Mouse (Mus musculus): ENCODE data around the gene Rnf10. TPM values are rescaled to one million over a fixed set of nuclear protein-coding genes. Genes with fewer than 3 reads are reported as not detected.

Gene Rnf10
- polyA plus RNA-seq, 1 experiment from 2014 or later: 75.4 TPM

GRCm38 (mm10) chr5:115273549-115274135, 944 bp upstream of the Rnf10 start:
- TF ChIP-seq EP300 (IDR thresholded peaks at IDR 0.05; ENCODE audit: low read depth): no peak
- TF ChIP-seq CTCF (IDR thresholded peaks at IDR 0.05; ENCODE audit: low read depth): no peak
- Histone ChIP-seq H3K4me3 (ENCODE audit: low read depth, low read length) (peak overlapping the region; percentile 95; the same call in 1 of the 2 replicates), H3K4me2 (ENCODE audit: low read depth, low read length) (no peak overlapping the region), H3K4me1 (ENCODE audit: insufficient read depth) (peaks cover 40% of the 10 kb centered on the region), H3K27me3 (ENCODE audit: insufficient read depth, low read length) (no peaks in the 10 kb centered on the region), H3K36me3 (replicated peaks; ENCODE audit: insufficient read depth, low read length) (peaks cover 16% of the 10 kb centered on the region), H3K27ac (ENCODE audit: low read depth) (0 out of 2 replicates have a peak overlapping the region, but pooled peaks have one; percentile 36), H3K9me3 (ENCODE audit: low read length) (no peaks in the 10 kb centered on the region; the same call in 1 of the 2 replicates), H3K9ac (replicated peaks) (no peak overlapping the region)
- DNase-seq: no peak
- WGBS (ENCODE audit: insufficient replicate concordance): 71% methylated on average over 6 of the region's 6 CpGs
- ATAC-seq: no peak

- Histone ChIP-seq H3K4me1 (ENCODE audit: insufficient read depth) (peaks cover 47% of the 10 kb centered on the region), H3K9ac (replicated peaks) (peak overlapping the region; percentile 98), H3K4me3 (ENCODE audit: low read depth, low read length) (peak overlapping the region; percentile 95), H3K4me2 (ENCODE audit: low read depth, low read length) (peak overlapping the region; percentile 79), H3K27ac (ENCODE audit: low read depth) (peak overlapping the region; percentile 89), H3K9me3 (ENCODE audit: low read length) (no peaks in the 10 kb centered on the region; the same call in 1 of the 2 replicates), H3K27me3 (ENCODE audit: insufficient read depth, low read length) (no peaks in the 10 kb centered on the region), H3K36me3 (replicated peaks; ENCODE audit: insufficient read depth, low read length) (peaks cover 18% of the 10 kb centered on the region)
- ATAC-seq (peak; percentile 60), DNase-seq (peak; percentile 67)
- TF ChIP-seq EP300 (IDR thresholded peaks at IDR 0.05; ENCODE audit: low read depth) (no peak), CTCF (IDR thresholded peaks at IDR 0.05; ENCODE audit: low read depth) (no peak)
- under 1% methylated on average over 68 of the region's 77 CpGs for WGBS (ENCODE audit: insufficient replicate concordance)
These were observed 527 bp downstream of the Rnf10 start for GRCm38 (mm10) chr5:115271931-115272811.

- DNase-seq (no peak), ATAC-seq (no peak)
- no peaks in the 10 kb centered on the region for H3K9me3 ChIP-seq (ENCODE audit: low read length)
- peaks cover 24% of the 10 kb centered on the region for H3K36me3 ChIP-seq (replicated peaks; ENCODE audit: insufficient read depth, low read length)
- peak overlapping the region; percentile 92 for H3K27ac ChIP-seq (ENCODE audit: low read depth)
- no peaks in the 10 kb centered on the region for H3K27me3 ChIP-seq (ENCODE audit: insufficient read depth, low read length)
- peak overlapping the region; percentile 79 for H3K4me2 ChIP-seq (ENCODE audit: low read depth, low read length)
- H3K4me3 ChIP-seq (ENCODE audit: low read depth, low read length): peak overlapping the region; percentile 95
- H3K9ac ChIP-seq (replicated peaks): peak overlapping the region; percentile 98
- peaks cover 63% of the 10 kb centered on the region for H3K4me1 ChIP-seq (ENCODE audit: insufficient read depth)
- TF ChIP-seq EP300 (IDR thresholded peaks at IDR 0.05; ENCODE audit: low read depth) (no peak), CTCF (IDR thresholded peaks at IDR 0.05; ENCODE audit: low read depth) (no peak)
- WGBS (ENCODE audit: insufficient replicate concordance): 90% methylated on average over 1 of the region's 1 CpGs
These were observed 2.7 kb downstream of the Rnf10 start for GRCm38 (mm10) chr5:115269969-115270368.

- H3K27me3 ChIP-seq (ENCODE audit: insufficient read depth, low read length): no peaks in the 10 kb centered on the region
- H3K4me3 ChIP-seq (ENCODE audit: low read depth, low read length): peak overlapping the region; percentile 95; the same call in 1 of the 2 replicates
- H3K36me3 ChIP-seq (replicated peaks; ENCODE audit: insufficient read depth, low read length): peaks cover 32% of the 10 kb centered on the region
- TF ChIP-seq CTCF (IDR thresholded peaks at IDR 0.05; ENCODE audit: low read depth) (no peak), EP300 (IDR thresholded peaks at IDR 0.05; ENCODE audit: low read depth) (no peak)
- peak overlapping the region; percentile 79 for H3K4me2 ChIP-seq (ENCODE audit: low read depth, low read length)
- peaks cover 67% of the 10 kb centered on the region for H3K4me1 ChIP-seq (ENCODE audit: insufficient read depth)
- DNase-seq: no peak
- H3K9me3 ChIP-seq (ENCODE audit: low read length): no peaks in the 10 kb centered on the region
- ATAC-seq: peak; percentile 1; the same call in 1 of the 2 replicates
- 34% methylated on average over 3 of the region's 3 CpGs for whole genome bisulfite sequencing (ENCODE audit: insufficient replicate concordance)
- H3K27ac ChIP-seq (ENCODE audit: low read depth): peak overlapping the region; percentile 92
- peak overlapping the region; percentile 33; the same call in 1 of the 2 replicates for H3K9ac ChIP-seq (replicated peaks)
These were observed 4.4 kb downstream of the Rnf10 start for GRCm38 (mm10) chr5:115268266-115268665.

GRCm38 (mm10) chr5:115267469-115268045, 5.1 kb downstream of the Rnf10 start:
- no peak for DNase-seq
- 0 out of 2 replicates have a peak overlapping the region, but pooled peaks have one; percentile 8 for H3K4me3 ChIP-seq (ENCODE audit: low read depth, low read length)
- H3K27ac ChIP-seq (ENCODE audit: low read depth): peak overlapping the region; percentile 92
- H3K9me3 ChIP-seq (ENCODE audit: low read length): no peaks in the 10 kb centered on the region
- H3K9ac ChIP-seq (replicated peaks): peak overlapping the region; percentile 39
- peak overlapping the region; percentile 79 for H3K4me2 ChIP-seq (ENCODE audit: low read depth, low read length)
- H3K27me3 ChIP-seq (ENCODE audit: insufficient read depth, low read length): no peaks in the 10 kb centered on the region
- peaks cover 64% of the 10 kb centered on the region for H3K4me1 ChIP-seq (ENCODE audit: insufficient read depth)
- TF ChIP-seq CTCF (IDR thresholded peaks at IDR 0.05; ENCODE audit: low read depth) (no peak), EP300 (IDR thresholded peaks at IDR 0.05; ENCODE audit: low read depth) (no peak)
- peak; percentile 25 for ATAC-seq
- 46% methylated on average over 3 of the region's 3 CpGs for WGBS (ENCODE audit: insufficient replicate concordance)
- peaks cover 38% of the 10 kb centered on the region for H3K36me3 ChIP-seq (replicated peaks; ENCODE audit: insufficient read depth, low read length)
